Mouse (Mus musculus): ENCODE measurements at regions not wholly inside any gene's neighbourhood (a gene's known extent, or its start where the extent isn't known, plus 50 kb on each side); places are given as distances from the start of the nearest gene placed in this dataset.

DNA sequence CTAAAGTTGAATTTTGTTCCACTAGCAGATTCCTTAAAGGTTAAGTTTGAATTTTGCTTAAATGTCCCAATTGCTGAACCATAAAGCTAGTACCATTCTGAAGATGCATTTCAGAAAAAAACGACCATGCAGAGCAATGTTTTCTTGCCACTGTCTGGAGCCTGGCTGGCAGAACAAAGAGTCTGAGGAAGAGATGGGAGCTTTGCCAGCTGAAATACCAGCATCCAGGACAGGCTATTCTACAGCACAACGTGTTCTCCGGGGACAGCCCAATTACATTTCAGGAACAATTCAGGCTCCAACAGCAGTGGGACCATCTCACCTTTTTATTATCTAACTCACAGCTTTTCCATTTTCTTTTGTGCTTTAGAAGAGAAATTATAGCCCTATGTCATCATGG, 113.9 kb downstream of the Mfap3l start:
- in situ Hi-C loops (cut with MboI; ENCODE audit: low pct_ligation_motif_present, low pct_unique_long_range_greater_than_20kb, low sequenced_read_pairs), result no loop called here
- H3K9ac ChIP-seq (ENCODE audit: insufficient read depth, low read depth), result no peak overlapping the region
- H3K9me3 ChIP-seq (replicated peaks; ENCODE audit: low read length), result no peaks in the 10 kb centered on the region
- H3K4me1 ChIP-seq (ENCODE audit: control insufficient read depth in 1 of 2, insufficient read depth in 2 of 2), result no peaks in the 10 kb centered on the region
- H3K27ac ChIP-seq (ENCODE audit: insufficient read depth, low read depth), result no peak overlapping the region
- no peak overlapping the region for H3K4me3 ChIP-seq (replicated peaks in 1 of 3; ENCODE audit: low read depth in 2 of 3, low read length in 2 of 3, poor library complexity in 1 of 3)
- dilution Hi-C loops (cut with MboI; ENCODE audit: extremely low pct_ligation_motif_present, extremely low pct_unique_long_range_greater_than_20kb, low sequenced_read_pairs), result no loop called here
- H3K27me3 ChIP-seq (replicated peaks), result no peaks in the 10 kb centered on the region
- H3K4me2 ChIP-seq (ENCODE audit: insufficient read depth, low read depth, poor library complexity, severe bottlenecking), result no peak overlapping the region
- no peak for DNase-seq (ENCODE audit: extremely low read depth)
- no peaks in the 10 kb centered on the region for H3K79me2 ChIP-seq (replicated peaks; ENCODE audit: control insufficient read depth, extremely low read depth, insufficient read depth, poor library complexity, severe bottlenecking)
- no peaks in the 10 kb centered on the region for H3K36me3 ChIP-seq (replicated peaks in 1 of 2; ENCODE audit: control insufficient read depth in 1 of 2, insufficient read depth in 1 of 2, low read length in 1 of 2)
- no peak for TF ChIP-seq RAD21 (IDR thresholded peaks at IDR 0.05; ENCODE audit: low read depth, low read length)
- no peak for TF ChIP-seq SIN3A (IDR thresholded peaks at IDR 0.05; ENCODE audit: low read length)
- TF ChIP-seq SMC3 (IDR thresholded peaks at IDR 0.05; ENCODE audit: low read depth, low read length), result no peak
- no peak for TF ChIP-seq MAX (IDR thresholded peaks at IDR 0.05; ENCODE audit: low read length)
- TF ChIP-seq ZKSCAN1 (IDR thresholded peaks at IDR 0.05; ENCODE audit: borderline replicate concordance, low read depth, low read length), result no peak
- TF ChIP-seq ELF1 (IDR thresholded peaks at IDR 0.05; ENCODE audit: low read depth, low read length), result no peak
- no peak for TF ChIP-seq POLR2AphosphoS2 (IDR thresholded peaks at IDR 0.05; ENCODE audit: low read depth, low read length)
- no peak for TF ChIP-seq ZNF384 (IDR thresholded peaks at IDR 0.05; ENCODE audit: low read depth, low read length)
- TF ChIP-seq IRF4 (IDR thresholded peaks at IDR 0.05; ENCODE audit: low read depth, low read length), result no peak
- TF ChIP-seq POLR2A (IDR thresholded peaks at IDR 0.05; ENCODE audit: low read depth, low read length), result no peak
- TF ChIP-seq E2F4 (IDR thresholded peaks at IDR 0.05; ENCODE audit: insufficient replicate concordance, low read depth, low read length), result no peak
- no peak for TF ChIP-seq CTCF (conservative IDR thresholded peaks at IDR 0.05 in 1 of 2, IDR thresholded peaks at IDR 0.05 in 1 of 2; ENCODE audit: low read depth in 2 of 2, low read length in 2 of 2)

DNA sequence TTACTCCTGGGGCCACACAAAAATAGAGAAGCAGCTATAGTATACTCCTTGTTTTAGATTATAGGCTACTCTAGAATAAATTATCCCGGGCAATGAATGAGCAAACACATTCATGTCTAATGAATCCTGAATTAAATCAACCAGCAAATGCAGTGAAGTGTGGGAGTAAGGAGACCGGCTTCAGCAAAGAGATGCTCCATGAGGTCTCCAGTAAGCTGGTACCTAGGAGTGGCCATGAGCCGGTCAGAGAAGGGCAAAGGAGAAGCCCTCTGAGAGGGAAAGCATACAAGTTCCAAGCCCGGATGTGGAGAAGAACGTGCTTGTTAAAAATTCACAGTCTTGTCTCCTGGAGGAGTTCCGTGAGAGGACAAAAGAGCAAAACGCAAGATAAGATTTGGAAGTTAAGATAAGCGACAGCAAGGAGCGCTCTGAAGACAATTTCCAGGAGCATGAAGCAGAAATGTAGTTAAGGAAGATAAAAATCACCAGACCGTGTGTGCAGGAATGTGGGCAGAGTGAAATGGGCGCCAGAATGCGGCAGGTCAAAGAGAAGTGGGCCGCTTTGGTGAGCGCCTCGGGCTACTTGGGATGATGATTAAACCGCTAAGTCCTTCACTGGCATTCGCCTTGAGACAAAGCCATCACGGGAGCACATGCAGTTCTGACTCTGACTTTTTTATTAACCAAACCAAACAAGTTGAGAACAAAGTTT, 123.2 kb downstream of the Mfap3l start:
- Histone ChIP-seq H3K27ac (ENCODE audit: insufficient read depth, low read depth) (no peak overlapping the region), H3K9ac (ENCODE audit: insufficient read depth, low read depth) (no peak overlapping the region), H3K36me3 (replicated peaks in 1 of 2; ENCODE audit: control insufficient read depth in 1 of 2, insufficient read depth in 1 of 2, low read length in 1 of 2) (no peaks in the 10 kb centered on the region), H3K27me3 (replicated peaks) (no peaks in the 10 kb centered on the region), H3K4me1 (ENCODE audit: control insufficient read depth in 1 of 2, insufficient read depth in 2 of 2) (no peaks in the 10 kb centered on the region), H3K79me2 (replicated peaks; ENCODE audit: control insufficient read depth, extremely low read depth, insufficient read depth, poor library complexity, severe bottlenecking) (no peaks in the 10 kb centered on the region), H3K4me3 (replicated peaks in 1 of 3; ENCODE audit: low read depth in 2 of 3, low read length in 2 of 3, poor library complexity in 1 of 3) (no peak overlapping the region), H3K4me2 (ENCODE audit: insufficient read depth, low read depth, poor library complexity, severe bottlenecking) (no peak overlapping the region), H3K9me3 (replicated peaks; ENCODE audit: low read length) (no peaks in the 10 kb centered on the region)
- in situ Hi-C loops (cut with MboI; ENCODE audit: low pct_ligation_motif_present, low pct_unique_long_range_greater_than_20kb, low sequenced_read_pairs) (no loop called here), dilution Hi-C loops (cut with MboI; ENCODE audit: extremely low pct_ligation_motif_present, extremely low pct_unique_long_range_greater_than_20kb, low sequenced_read_pairs) (no loop called here)
- TF ChIP-seq NRF1 (IDR thresholded peaks at IDR 0.05; ENCODE audit: low read depth, low read length) (no peak), ZC3H11A (IDR thresholded peaks at IDR 0.05; ENCODE audit: low read depth, low read length) (no peak), GABPA (IDR thresholded peaks at IDR 0.05; ENCODE audit: insufficient replicate concordance, low read depth, low read length) (no peak), CTCF (conservative IDR thresholded peaks at IDR 0.05 in 1 of 2, IDR thresholded peaks at IDR 0.05 in 1 of 2; ENCODE audit: low read depth in 2 of 2, low read length in 2 of 2) (no peak), MAFK (IDR thresholded peaks at IDR 0.05; ENCODE audit: insufficient replicate concordance, low read length) (no peak), RCOR1 (conservative IDR thresholded peaks at IDR 0.05; ENCODE audit: low read depth, low read length) (no peak), NELFE (IDR thresholded peaks at IDR 0.05; ENCODE audit: low read depth, low read length) (no peak), PAX5 (IDR thresholded peaks at IDR 0.05; ENCODE audit: low read length) (no peak), ELF1 (IDR thresholded peaks at IDR 0.05; ENCODE audit: low read depth, low read length) (no peak), POLR2A (IDR thresholded peaks at IDR 0.05; ENCODE audit: low read depth, low read length) (no peak), CHD2 (IDR thresholded peaks at IDR 0.05; ENCODE audit: low read length) (no peak), USF2 (conservative IDR thresholded peaks at IDR 0.05; ENCODE audit: low read depth, low read length) (no peak), ZNF384 (IDR thresholded peaks at IDR 0.05; ENCODE audit: low read depth, low read length) (no peak), JUN (IDR thresholded peaks at IDR 0.05; ENCODE audit: insufficient read depth, low read depth, low read length) (no peak), POLR2AphosphoS2 (IDR thresholded peaks at IDR 0.05; ENCODE audit: low read depth, low read length) (no peak), TCF12 (IDR thresholded peaks at IDR 0.05; ENCODE audit: low read depth, low read length) (no peak), USF1 (IDR thresholded peaks at IDR 0.05; ENCODE audit: low read depth, low read length) (no peak)
- no peak for DNase-seq (ENCODE audit: extremely low read depth)
